Mouse (Mus musculus) Muller cell, postnatal 12 days (primary cell): ENCODE measurements at regions not wholly inside any gene's neighbourhood (a gene's known extent, or its start where the extent isn't known, plus 50 kb on each side); places are given as distances from the start of the nearest gene placed in this dataset.

Experiments used
- DNase-seq: peaks from one replicate; pipeline ENCODE4 v3.0.0-alpha.2; 2015; ENCODE audit errors: inconsistent ontology term

- DNase-seq: no peak
These were observed 194.8 kb upstream of the Rack1 start for GRCm38 (mm10) chr11:48605223-48605824.

- DNase-seq: no peak
These were observed 199.0 kb upstream of the Rack1 start for GRCm38 (mm10) chr11:48601096-48601495.

GRCm38 (mm10) chr11:48599573-48600127 is 200.5 kb upstream of the Rack1 start:
- DNase-seq: no peak

GRCm38 (mm10) chr11:48599033-48599432 is 201.1 kb upstream of the Rack1 start:
- DNase-seq: no peak

GRCm38 (mm10) chr11:48594429-48594828 is 205.7 kb upstream of the Rack1 start:
- no peak for DNase-seq

- peak; percentile 2 for DNase-seq
These were observed 211.1 kb upstream of the Rack1 start for GRCm38 (mm10) chr11:48588833-48589649.

- no peak for DNase-seq
These were observed 231.4 kb upstream of the Rack1 start for GRCm38 (mm10) chr11:48568769-48569168.

GRCm38 (mm10) chr11:48567583-48568562 is 232.3 kb upstream of the Rack1 start:
- no peak for DNase-seq

GRCm38 (mm10) chr11:48558053-48558452 is 242.1 kb upstream of the Rack1 start:
- DNase-seq: no peak

- no peak for DNase-seq
These were observed 248.1 kb upstream of the Rack1 start for GRCm38 (mm10) chr11:48552006-48552405.

GRCm38 (mm10) chr11:48551201-48551600 is 248.9 kb upstream of the Rack1 start:
- DNase-seq: no peak

GRCm38 (mm10) chr11:48526316-48526715 is 273.8 kb upstream of the Rack1 start:
- no peak for DNase-seq

GRCm38 (mm10) chr11:48525517-48525916 is 274.6 kb upstream of the Rack1 start:
- DNase-seq: no peak

GRCm38 (mm10) chr11:48506886-48507285 is 293.2 kb upstream of the Rack1 start:
- DNase-seq: no peak

- DNase-seq: peak; percentile 9
These were observed 297.9 kb upstream of the Rack1 start for GRCm38 (mm10) chr11:48502011-48502806.

GRCm38 (mm10) chr11:48499057-48499456 is 301.1 kb upstream of the Rack1 start:
- no peak for DNase-seq

- no peak for DNase-seq
These were observed 311.8 kb upstream of the Rack1 start for GRCm38 (mm10) chr11:48488308-48488707.

- no peak for DNase-seq
These were observed 336.1 kb upstream of the Rack1 start for GRCm38 (mm10) chr11:48464036-48464435.

GRCm38 (mm10) chr11:48449883-48450282 is 350.2 kb upstream of the Rack1 start:
- no peak for DNase-seq

GRCm38 (mm10) chr11:48442534-48443254 is 357.4 kb upstream of the Rack1 start:
- no peak for DNase-seq
